Mouse (Mus musculus): ENCODE data around the gene Agtr1b.

DNA sequence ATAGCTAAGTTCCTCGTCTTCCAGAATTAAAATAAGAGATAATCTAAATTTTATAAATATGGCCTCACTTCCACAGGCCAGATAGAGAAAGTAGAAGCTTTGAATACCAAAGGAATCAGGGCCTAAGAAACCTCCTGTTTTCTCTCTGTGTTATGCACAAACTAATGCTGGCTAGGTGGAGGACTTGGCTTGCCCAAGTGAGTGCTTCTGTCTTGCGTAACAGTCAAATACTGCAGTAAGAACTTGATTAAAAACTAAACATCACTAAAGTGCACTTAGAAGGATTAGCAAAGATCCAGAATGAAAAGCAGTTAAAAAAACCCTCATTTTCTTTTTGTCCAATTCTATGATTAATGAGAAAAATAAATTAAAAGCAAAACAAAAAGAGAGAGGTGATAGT lies 78.2 kb downstream of the Agtr1b start:
- TF ChIP-seq EP300 (IDR thresholded peaks at IDR 0.05; ENCODE audit: low read depth) = no peak
- TF ChIP-seq CTCF (IDR thresholded peaks at IDR 0.05; ENCODE audit: low read depth) = no peak
